Mouse (Mus musculus) hindbrain, embryonic 11.5 days (tissue): ENCODE results near the gene Pax6. TPM values are rescaled to one million over a fixed set of nuclear protein-coding genes. Genes with fewer than 3 reads are reported as not detected.

ENCODE experiments used
- ATAC-seq: fragments of 200-750 bp; cut with Nextera tagmentation; 2 replicates; pipeline ENCODE4 v1.8.0; 2017; ENCODE audit warnings: mild to moderate bottlenecking, moderate TSS enrichment, moderate library complexity; ENCODE audit not compliant: low FRiP score
- DNase-seq: peaks from one replicate; pipeline ENCODE4 v3.0.0-alpha.2; 2015; ENCODE audit warnings: low spot score
- H3K27ac ChIP-seq: fragments of 300-500 bp; sonication (generic); 2 replicates; pipeline ENCODE4 v1.5.1; 2014; ENCODE audit warnings: mild to moderate bottlenecking, low read depth, low read length
- H3K27me3 ChIP-seq: fragments of 300-500 bp; sonication (generic); 2 replicates; pipeline ENCODE4 v1.6.1; 2014; ENCODE audit warnings: mild to moderate bottlenecking, low read length, moderate library complexity, mixed read lengths; ENCODE audit not compliant: control insufficient read depth, insufficient read depth
- H3K36me3 ChIP-seq: fragments of 300-500 bp; sonication (generic); 2 replicates; pipeline ENCODE4 v1.6.1; 2014; ENCODE audit warnings: mild to moderate bottlenecking, low read length, moderate library complexity, mixed read lengths; ENCODE audit not compliant: control insufficient read depth, insufficient read depth
- H3K4me1 ChIP-seq: fragments of 300-500 bp; sonication (generic); replicated peaks from 2 replicates; pipeline ENCODE4 v1.6.1; 2014; ENCODE audit warnings: low read length, mixed read lengths; ENCODE audit not compliant: control insufficient read depth, insufficient read depth
- H3K4me2 ChIP-seq: fragments of 300-500 bp; sonication (generic); replicated peaks from 2 replicates; pipeline ENCODE4 v1.6.1; 2014; ENCODE audit warnings: mild to moderate bottlenecking, low read depth, low read length
- H3K4me3 ChIP-seq: fragments of 300-500 bp; sonication (generic); 2 replicates; pipeline ENCODE4 v1.5.1; 2014; ENCODE audit warnings: low read depth, low read length
- H3K9ac ChIP-seq: fragments of 300-500 bp; sonication (generic); 2 replicates; pipeline ENCODE4 v1.6.1; 2014; ENCODE audit warnings: low read depth, low read length
- H3K9me3 ChIP-seq: fragments of 300-500 bp; sonication (generic); 2 replicates; pipeline ENCODE4 v1.6.1; 2016; ENCODE audit warnings: low read length; ENCODE audit not compliant: control insufficient read depth
- WGBS: fragments of 180-500 bp; shearing (Covaris S2); extraction: QIAGEN DNeasy Blood & Tissue Kit; methylation state at CpG from one replicate; pipeline ENCODE4 v1.1.7; 2014; 5-methylcytosine and 5-hydroxymethylcytosine counted together
- polyA plus RNA-seq: library from polyadenylated mRNA; unstranded; fragments of >200 nt; fragmentation: Nextera tagmentation; extraction: Ambion mirVana; gene quantifications from 2 replicates; pipeline ENCODE4 v1.2.1, GENCODE M21; 2014

Pax6 gene
- polyA plus RNA-seq, 1 experiment from 2014 or later: 26.8 TPM

GRCm38 (mm10) chr2:105689771-105690639 lies 21.3 kb downstream of the Pax6 start:
- no peak overlapping the region for H3K9ac ChIP-seq

GRCm38 (mm10) chr2:105691296-105691695 lies 22.6 kb downstream of the Pax6 start:
- 4% methylated on average over 10 of the region's 10 CpGs for WGBS
- Histone ChIP-seq H3K4me2 (no peak overlapping the region), H3K36me3 (no peaks in the 10 kb centered on the region), H3K4me1 (peaks cover 8% of the 10 kb centered on the region), H3K9ac (no peak overlapping the region), H3K27me3 (peaks cover 25% of the 10 kb centered on the region), H3K4me3 (no peak overlapping the region), H3K9me3 (no peaks in the 10 kb centered on the region), H3K27ac (no peak overlapping the region)
- ATAC-seq (no peak), DNase-seq (peak; percentile 49)

More at GRCm38 (mm10) chr2:105689771-105690639, 21.3 kb downstream of the Pax6 start:
- peaks cover 35% of the 10 kb centered on the region for H3K27me3 ChIP-seq
- 2% methylated on average over 28 of the region's 28 CpGs for WGBS
- no peaks in the 10 kb centered on the region for H3K36me3 ChIP-seq
- H3K4me3 ChIP-seq: peak overlapping the region; percentile 19; the same call in 1 of the 2 replicates
- DNase-seq (peak; percentile 80), ATAC-seq (peak; percentile 85)
- peak overlapping the region; percentile 76 for H3K27ac ChIP-seq
- H3K4me2 ChIP-seq: peak overlapping the region; percentile 32
- H3K9me3 ChIP-seq: no peaks in the 10 kb centered on the region
- peaks cover 8% of the 10 kb centered on the region for H3K4me1 ChIP-seq

GRCm38 (mm10) chr2:105697741-105698140 lies 29.0 kb downstream of the Pax6 start:
- Histone ChIP-seq H3K4me3 (no peak overlapping the region), H3K9ac (no peak overlapping the region), H3K36me3 (no peaks in the 10 kb centered on the region), H3K27me3 (no peaks in the 10 kb centered on the region; the same call in 1 of the 2 replicates), H3K4me1 (no peaks in the 10 kb centered on the region), H3K4me2 (no peak overlapping the region), H3K9me3 (no peaks in the 10 kb centered on the region), H3K27ac (no peak overlapping the region)
- no peak for DNase-seq
- WGBS: 69% methylated on average over 5 of the region's 5 CpGs
- ATAC-seq: peak; percentile 26; the same call in 1 of the 2 replicates

- WGBS: 83% methylated on average over 2 of the region's 2 CpGs
- no peaks in the 10 kb centered on the region for H3K36me3 ChIP-seq
- ATAC-seq (0 out of 2 replicates have a peak, but pooled peaks have one; percentile 39), DNase-seq (no peak)
- H3K9ac ChIP-seq: no peak overlapping the region
- H3K4me3 ChIP-seq: no peak overlapping the region
- no peak overlapping the region for H3K27ac ChIP-seq
- no peaks in the 10 kb centered on the region for H3K9me3 ChIP-seq
- no peak overlapping the region for H3K4me2 ChIP-seq
- H3K27me3 ChIP-seq: no peaks in the 10 kb centered on the region
- no peaks in the 10 kb centered on the region for H3K4me1 ChIP-seq
Observed at GRCm38 (mm10) chr2:105698631-105699030, 29.9 kb downstream of the Pax6 start.

- Histone ChIP-seq H3K4me1 (no peaks in the 10 kb centered on the region), H3K9ac (no peak overlapping the region), H3K4me3 (no peak overlapping the region), H3K4me2 (no peak overlapping the region), H3K27ac (no peak overlapping the region), H3K36me3 (no peaks in the 10 kb centered on the region), H3K9me3 (no peaks in the 10 kb centered on the region), H3K27me3 (no peaks in the 10 kb centered on the region)
- no peak for DNase-seq
- ATAC-seq: no peak
- 66% methylated on average over 4 of the region's 4 CpGs for WGBS
Observed at GRCm38 (mm10) chr2:105701781-105702180, 33.1 kb downstream of the Pax6 start.

GRCm38 (mm10) chr2:105702586-105702985 lies 33.9 kb downstream of the Pax6 start:
- H3K27me3 ChIP-seq: no peaks in the 10 kb centered on the region
- H3K27ac ChIP-seq: no peak overlapping the region
- DNase-seq (no peak), ATAC-seq (no peak)
- H3K9ac ChIP-seq: no peak overlapping the region
- H3K4me1 ChIP-seq: no peaks in the 10 kb centered on the region
- no peaks in the 10 kb centered on the region for H3K9me3 ChIP-seq
- H3K4me3 ChIP-seq: no peak overlapping the region
- no peak overlapping the region for H3K4me2 ChIP-seq
- WGBS: 84% methylated on average over 10 of the region's 10 CpGs
- no peaks in the 10 kb centered on the region for H3K36me3 ChIP-seq

- DNase-seq (no peak), ATAC-seq (no peak)
- H3K4me1 ChIP-seq: no peaks in the 10 kb centered on the region
- H3K36me3 ChIP-seq: no peaks in the 10 kb centered on the region
- WGBS: 63% methylated on average over 2 of the region's 2 CpGs
- H3K4me3 ChIP-seq: no peak overlapping the region
- no peaks in the 10 kb centered on the region for H3K27me3 ChIP-seq
- no peak overlapping the region for H3K27ac ChIP-seq
- H3K9me3 ChIP-seq: no peaks in the 10 kb centered on the region
- no peak overlapping the region for H3K9ac ChIP-seq
- no peak overlapping the region for H3K4me2 ChIP-seq
Observed at GRCm38 (mm10) chr2:105705320-105705719, 36.6 kb downstream of the Pax6 start.

GRCm38 (mm10) chr2:105709126-105709525 lies 40.4 kb downstream of the Pax6 start:
- no peaks in the 10 kb centered on the region for H3K9me3 ChIP-seq
- H3K4me1 ChIP-seq: no peaks in the 10 kb centered on the region
- DNase-seq (no peak), ATAC-seq (no peak)
- whole genome bisulfite sequencing: 92% methylated on average over 3 of the region's 3 CpGs
- H3K4me2 ChIP-seq: no peak overlapping the region
- no peak overlapping the region for H3K27ac ChIP-seq
- H3K36me3 ChIP-seq: no peaks in the 10 kb centered on the region
- H3K27me3 ChIP-seq: no peaks in the 10 kb centered on the region
- H3K9ac ChIP-seq: no peak overlapping the region
- H3K4me3 ChIP-seq: no peak overlapping the region

GRCm38 (mm10) chr2:105710511-105710910 lies 41.8 kb downstream of the Pax6 start:
- H3K4me2 ChIP-seq: no peak overlapping the region
- no peaks in the 10 kb centered on the region for H3K9me3 ChIP-seq
- no peak overlapping the region for H3K9ac ChIP-seq
- WGBS: 59% methylated on average over 3 of the region's 3 CpGs
- H3K4me3 ChIP-seq: no peak overlapping the region
- ATAC-seq (peak; percentile 83), DNase-seq (no peak)
- no peaks in the 10 kb centered on the region for H3K4me1 ChIP-seq
- no peaks in the 10 kb centered on the region for H3K36me3 ChIP-seq
- no peak overlapping the region for H3K27ac ChIP-seq
- H3K27me3 ChIP-seq: no peaks in the 10 kb centered on the region
